Mouse (Mus musculus) hematopoietic stem cell, adult 5-6 weeks (primary cell): ENCODE results near the gene Tulp4. TPM values are rescaled to one million over a fixed set of nuclear protein-coding genes. Genes with fewer than 3 reads are reported as not detected.

ENCODE experiments used
- ATAC-seq, 2 experiments: fragments of 125-278 bp in 1 of 2; replicated peaks in 1 of 2; 2 replicates each; pipeline ENCODE4 v1.8.0; 2016 to 2017; ENCODE audit warnings: inconsistent platforms in 2 of 2, mild to moderate bottlenecking in 2 of 2, moderate number of reproducible peaks in 2 of 2, low read depth in 1 of 2, moderate TSS enrichment in 1 of 2; ENCODE audit not compliant: low FRiP score in 2 of 2, poor library complexity in 2 of 2, severe bottlenecking in 2 of 2, insufficient read depth in 1 of 2, low TSS enrichment in 1 of 2
- total RNA-seq: library from RNA; stranded (forward); fragments of 172-1452, 232-1000 nt; gene quantifications from 2 replicates; pipeline ENCODE4 v1.2.3, GENCODE M21; 2017

Gene Tulp4
- total RNA-seq, 1 experiment from 2014 or later: 16.3 TPM

DNA sequence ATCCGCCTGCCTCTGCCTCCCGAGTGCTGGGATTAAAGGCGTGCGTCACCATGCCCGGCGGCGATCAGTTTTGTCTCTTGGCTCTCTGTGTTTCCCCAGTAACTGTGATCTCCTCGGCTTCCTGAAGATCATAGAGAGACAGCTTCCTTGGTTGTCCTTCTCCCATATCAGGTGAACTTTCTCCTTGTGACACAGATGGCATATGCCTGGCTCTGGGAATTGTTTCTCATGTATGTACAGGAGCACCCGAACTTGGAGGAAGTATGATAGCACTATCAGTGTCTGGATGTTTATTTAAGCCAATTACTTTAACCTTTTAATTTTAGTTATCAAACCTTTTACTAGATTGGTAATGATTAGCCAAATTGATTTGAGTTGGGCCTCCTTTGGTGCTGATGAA is 8.8 kb downstream of the Tulp4 start:
- no peak for ATAC-seq

DNA sequence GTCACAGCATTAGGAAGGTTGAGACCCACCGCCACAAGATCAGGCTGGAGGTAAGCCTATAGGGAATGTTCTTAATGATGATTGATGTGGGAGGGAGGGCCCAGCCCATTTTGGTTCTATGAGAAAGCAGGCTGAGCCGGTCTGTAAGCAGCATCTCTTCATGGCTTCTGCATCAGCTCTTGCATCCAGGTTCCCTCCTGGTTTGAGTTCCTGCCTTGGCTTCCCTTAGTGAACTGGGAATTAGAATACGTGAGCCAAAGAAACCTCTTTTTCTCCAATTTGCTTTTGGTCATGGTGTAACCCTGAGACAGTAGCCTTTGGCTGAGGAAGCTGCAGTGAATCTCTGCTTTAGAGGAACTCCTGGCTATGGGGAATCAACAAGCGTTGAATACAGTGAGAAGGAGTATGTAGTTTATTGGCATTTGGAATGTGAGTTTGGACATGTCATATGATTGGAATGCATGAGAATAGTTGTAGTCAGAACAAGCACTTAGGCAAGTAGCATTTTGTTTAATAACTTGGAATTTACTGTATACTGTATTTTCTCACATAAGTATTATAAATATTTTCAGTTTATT is 11.0 kb downstream of the Tulp4 start:
- ATAC-seq: no peak

DNA sequence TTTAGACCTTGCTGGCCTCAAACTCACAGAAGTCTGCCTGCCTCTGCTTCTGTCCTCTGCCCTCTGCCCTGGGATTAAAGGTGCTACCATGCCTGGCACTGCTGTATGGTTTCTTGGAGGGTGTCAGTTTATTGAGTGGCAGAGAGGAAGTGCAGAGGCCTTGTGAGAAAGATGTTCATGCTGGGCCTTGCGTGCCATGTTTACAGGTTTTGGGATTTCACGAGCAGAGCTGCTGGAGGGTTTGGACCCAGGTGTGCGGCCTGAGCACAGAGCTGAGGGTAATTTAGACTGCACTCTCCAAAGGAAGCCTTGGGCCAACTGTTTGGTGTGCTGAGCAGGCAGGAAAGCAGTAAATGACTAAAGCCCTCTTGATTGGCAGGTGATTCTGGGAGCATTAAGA is 11.7 kb downstream of the Tulp4 start:
- no peak for ATAC-seq

DNA sequence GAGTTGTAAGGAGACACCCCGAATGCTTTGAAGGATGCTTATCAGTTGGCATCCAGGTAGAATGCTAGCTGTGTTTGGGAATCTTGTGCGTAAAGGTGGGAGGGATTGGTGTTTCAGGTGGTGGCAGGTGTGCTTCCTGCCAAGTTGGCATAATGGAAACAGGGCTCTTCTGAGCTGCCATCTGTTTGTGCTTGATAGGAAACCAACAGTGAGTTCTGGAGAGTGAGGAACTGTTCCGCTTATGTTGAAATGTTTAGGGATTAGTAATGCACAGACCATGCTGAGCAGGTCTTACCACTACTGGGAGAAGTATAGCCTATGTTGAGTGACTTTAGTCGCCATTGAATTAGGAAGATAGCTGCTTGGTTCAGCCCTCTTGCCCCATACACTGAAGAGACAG is 12.6 kb downstream of the Tulp4 start:
- no peak for ATAC-seq

DNA sequence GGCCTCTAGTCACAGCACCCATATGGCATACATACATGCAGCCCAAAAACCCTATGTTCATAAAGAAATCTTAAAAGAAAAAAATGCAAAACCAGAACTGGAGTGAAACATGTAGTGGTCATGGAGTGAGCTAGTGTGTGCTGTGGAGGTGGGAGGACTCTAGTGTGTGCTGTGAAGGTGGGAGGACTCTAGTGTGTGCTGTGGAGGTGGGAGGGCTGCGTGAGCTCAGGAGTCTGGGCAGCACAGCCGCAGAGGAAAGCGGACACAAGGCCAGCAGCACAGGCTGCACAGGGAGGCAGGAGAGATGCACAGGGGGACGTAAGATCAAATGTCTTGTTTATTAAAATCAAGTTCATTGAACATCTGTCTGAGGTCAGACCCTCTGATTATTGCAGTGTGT is 17.5 kb downstream of the Tulp4 start:
- no peak for ATAC-seq

DNA sequence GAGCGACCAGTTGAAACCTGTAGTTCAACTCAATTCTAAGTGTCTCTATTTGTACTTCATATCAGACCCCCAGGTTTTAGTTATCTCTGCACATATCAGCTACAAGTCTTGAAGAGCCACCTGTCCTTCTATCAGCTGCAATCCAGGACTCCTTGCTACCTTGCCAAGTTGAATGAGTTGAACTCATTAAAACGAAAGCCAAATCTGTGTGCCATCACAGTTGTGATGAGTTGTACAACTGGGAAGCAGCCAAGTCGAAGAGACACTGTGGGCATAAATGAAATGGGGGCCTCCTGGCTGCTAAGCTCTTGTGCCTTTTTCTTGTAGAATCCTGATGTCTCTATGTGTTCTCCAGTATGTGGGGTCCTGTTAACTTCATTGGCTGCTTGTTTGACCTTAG is 19.2 kb downstream of the Tulp4 start:
- ATAC-seq: no peak

DNA sequence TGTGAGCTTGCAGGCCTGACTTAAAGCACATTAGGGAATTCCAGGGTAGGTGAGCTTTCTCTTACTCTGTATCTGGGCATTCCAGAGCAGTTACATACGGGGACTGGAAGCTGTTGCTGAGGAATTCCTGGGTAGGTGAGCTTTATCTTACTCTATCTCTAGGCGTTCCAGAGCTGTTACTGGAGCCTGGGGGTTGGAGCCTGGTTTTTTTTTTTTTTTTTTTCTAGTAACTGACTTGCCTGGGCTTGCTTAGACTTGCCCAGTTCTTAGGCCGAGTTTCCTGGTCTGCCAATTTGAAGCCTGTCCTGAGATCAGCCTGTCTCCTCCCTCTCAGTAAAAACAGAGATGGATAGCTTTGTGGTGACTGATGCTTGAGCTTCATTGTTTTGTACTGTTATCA is 21.8 kb downstream of the Tulp4 start:
- ATAC-seq: no peak

DNA sequence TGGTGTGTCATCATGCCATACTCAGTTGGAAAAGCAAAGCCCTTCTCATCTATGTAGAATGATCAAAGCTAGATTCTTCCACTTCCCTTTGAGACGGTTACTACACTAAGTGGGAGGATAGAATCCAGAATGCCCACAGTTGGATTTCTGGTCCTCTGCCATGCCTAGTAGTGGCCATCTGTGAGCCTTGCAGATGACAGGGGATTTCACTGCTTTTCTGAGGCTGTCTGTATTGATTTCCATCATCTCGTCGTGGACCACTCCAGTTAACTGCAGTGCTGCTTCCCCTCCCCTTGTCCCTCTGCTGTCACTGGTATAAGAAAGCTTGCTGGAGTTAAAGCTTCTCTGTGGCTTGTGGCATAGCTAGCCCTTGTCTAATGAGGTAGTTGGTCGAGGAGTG is 23.1 kb downstream of the Tulp4 start:
- no peak for ATAC-seq

DNA sequence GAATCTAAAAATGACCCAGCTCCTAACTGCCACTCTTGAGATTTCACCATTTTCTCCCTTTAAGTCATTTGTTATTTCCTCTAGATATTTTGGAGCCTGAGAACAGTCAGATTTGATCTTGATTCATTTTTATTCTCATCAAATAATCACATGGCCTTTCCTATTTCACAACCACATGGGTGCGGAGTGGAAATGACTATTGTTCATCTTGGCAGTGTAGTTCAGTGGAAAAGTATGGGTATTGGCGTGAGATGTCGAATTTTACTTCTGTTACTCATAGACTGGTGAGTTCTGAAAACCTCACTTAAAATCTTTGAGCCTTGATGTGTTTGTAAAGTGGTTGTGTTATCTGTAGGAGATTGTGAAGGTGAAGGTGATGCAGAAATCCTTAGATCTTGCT is 24.8 kb downstream of the Tulp4 start:
- ATAC-seq: no peak

DNA sequence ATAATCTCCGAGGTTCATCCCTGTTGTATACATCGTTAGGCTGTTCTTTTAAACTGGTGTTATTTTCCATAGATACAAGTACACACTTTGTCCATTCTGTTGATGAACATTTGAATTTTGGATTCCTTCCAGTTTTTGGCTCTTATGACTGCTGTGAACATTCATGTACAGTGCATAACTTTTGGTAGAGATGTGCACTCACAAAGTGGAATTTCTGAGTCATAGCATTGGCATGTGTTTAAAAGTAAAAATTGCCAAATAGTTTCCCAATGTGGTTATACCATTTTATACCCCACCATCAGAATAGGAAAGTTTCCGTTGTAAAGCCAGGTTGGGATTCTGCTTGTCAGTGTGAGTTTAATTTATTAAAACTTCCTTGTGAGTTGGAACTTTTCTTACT is 34.6 kb downstream of the Tulp4 start:
- no peak for ATAC-seq

DNA sequence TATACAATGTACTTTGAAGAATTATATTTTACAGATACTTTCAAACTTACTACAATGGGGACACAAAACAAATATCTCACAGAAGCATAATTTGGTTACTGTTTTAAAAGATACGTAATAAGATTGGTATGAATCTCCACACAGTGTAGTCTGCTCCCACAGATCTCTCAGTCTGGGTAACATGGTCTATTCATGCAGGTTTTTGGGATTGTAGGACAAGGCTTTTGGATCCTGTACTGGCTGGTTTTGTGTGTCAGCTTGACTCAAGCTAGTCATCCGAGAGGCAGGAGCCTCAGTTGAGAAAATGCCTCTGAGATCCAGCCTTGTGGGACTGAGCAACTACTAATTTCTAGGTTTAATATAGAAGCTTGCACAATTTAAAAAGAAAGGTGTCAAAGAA is 35.1 kb downstream of the Tulp4 start:
- ATAC-seq: no peak

DNA sequence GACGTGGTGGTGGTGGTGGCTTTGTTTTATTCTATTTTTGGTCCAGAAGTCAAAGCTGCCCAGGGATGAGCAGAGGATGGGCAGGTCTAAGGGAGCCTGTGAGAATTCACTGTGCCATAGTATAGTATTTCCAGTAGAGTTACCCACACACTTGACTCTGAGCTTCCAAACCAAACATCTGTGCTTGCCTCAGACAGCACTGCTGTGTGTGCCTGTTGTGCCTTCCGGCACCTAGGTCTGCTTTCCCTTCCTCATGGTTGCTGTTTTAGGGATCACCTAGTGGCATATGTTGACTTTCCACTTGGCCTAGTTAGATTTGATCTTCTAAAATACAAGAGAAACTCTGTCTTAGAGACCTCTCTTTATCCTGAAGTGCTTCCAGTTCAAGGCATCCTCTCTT is 39.0 kb downstream of the Tulp4 start:
- no peak for ATAC-seq

DNA sequence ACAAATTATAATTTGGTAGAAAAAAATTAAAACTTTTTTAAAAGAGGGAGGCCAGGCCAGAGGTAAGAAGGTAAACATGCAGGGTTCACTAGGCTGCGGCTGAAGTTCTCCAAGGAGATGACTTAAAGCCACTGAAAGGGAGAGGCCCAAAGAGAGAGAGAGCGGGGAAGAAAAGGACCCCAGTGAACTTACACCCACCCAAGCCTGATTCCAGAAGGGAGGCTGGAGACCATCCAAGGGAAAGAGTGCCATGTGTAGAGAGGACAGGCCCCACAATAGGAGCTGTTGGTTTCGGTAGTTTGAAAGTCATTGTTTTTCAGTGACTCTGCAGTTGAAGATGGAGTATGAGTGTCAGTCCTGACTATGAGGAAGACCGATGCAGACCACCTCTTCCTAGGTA is 46.7 kb downstream of the Tulp4 start:
- no peak for ATAC-seq

DNA sequence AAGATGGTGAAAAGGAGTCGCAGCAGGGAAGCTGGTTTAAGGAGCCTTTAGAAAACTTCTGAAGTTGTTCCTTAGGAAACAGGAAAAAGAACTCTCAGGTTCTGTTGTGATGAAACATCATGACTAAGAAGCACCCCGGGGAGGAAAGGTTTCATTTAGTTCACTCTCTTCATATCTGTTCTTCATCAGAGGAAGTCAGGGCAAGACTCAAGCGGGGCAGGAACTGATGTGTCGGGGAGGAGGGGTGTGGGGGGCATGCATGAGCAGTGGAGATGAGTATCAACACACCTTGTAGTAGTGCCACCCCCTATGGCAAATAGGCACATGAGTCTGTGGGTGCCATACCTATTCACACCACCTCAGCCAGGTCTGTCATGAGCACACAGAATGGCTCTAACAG is 47.3 kb downstream of the Tulp4 start:
- ATAC-seq: no peak

DNA sequence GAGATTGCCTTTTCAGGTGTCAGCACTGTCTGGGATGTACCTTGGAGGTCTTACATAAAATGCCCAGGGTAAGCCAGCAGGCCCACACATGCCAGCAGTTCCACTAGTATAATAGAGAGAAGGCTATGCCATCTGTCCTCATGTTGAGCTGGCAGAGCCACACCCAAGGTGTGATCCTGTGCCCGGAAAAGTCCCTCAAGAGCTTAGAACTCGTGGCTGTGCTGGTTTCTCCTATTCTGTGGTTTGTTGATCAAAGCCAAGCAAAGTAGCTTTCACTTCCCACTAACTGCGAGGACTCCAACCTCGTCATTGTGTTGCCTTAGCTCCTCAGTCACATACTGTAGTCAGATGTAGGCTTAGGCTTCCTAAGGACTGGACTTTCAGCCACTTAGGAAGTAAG is 48.1 kb downstream of the Tulp4 start:
- ATAC-seq: no peak

DNA sequence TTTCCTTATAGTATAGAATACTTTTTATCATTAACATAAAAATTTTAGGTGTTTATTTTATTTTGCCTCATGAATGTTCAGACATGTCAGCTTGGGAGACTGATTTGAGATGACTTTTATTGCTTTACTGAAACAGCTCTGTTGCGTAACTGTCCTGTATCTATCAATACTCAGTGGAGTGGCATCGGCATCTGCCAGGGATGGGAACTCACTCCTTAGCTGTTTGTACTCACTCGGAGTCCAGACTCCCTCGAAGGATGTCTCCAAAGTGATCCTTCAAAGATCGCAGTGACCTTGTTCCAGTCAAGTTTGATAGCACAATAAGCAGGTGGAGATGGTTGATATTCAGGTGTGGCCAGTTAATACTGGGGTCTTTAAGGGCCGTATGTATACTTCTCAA is 54.3 kb downstream of the Tulp4 start:
- ATAC-seq: no peak

DNA sequence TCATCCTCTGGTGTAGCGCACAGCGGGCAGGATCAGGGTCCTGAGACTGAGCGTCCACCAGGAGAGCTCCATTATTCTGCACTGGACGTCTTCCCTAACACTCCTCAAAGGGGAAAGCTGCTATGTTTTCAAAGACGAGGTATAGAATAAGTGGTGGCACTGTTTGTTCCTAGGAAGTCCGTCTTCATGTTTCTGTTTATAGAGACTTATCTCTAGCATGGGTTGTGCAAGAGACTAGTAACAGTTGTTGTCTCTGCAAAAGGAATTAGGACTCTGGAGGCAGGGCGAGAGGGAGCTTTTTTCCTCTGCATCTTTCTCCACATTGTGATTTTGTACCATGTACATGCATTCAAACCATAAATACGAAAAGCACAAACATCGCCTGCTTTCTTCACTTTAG is 55.7 kb downstream of the Tulp4 start:
- ATAC-seq: no peak

DNA sequence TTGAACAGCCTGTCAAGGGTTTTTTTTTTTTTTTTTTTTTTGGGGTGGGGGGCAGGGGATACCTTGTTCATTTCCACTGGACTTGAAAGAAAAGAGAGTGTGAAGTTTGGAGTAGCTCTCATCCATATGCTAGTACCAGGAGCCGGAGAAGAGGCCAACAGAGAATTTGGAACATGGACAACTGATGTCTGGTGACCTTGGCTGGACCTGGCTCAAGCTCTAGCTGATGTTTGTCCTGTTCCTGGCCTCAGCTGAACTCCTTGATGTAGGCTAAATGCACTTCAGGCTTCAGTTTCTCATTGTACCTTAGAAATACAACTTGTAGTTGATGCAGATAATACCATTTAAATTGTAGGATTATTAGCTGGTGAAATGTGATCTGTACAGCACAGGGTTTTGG is 56.5 kb downstream of the Tulp4 start:
- ATAC-seq: no peak

DNA sequence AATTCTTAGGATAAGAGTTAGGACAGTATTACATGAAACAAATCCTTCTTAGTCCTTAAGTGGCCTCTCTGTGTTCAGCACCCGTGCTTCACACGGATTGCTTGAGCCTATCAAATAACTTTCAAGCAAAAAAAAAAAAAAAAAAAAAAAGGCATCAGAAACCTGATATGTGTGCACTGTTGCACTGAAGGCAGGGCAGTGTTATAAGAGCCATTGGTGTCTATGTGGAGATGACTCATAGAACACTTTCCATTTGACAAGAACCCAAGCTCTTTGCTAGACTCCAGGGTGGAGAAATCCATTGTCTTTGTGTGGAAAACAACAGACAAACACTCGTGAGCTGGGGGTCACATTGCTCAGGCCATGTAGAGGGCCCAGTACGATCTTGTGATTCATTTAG is 58.7 kb downstream of the Tulp4 start:
- no peak for ATAC-seq

DNA sequence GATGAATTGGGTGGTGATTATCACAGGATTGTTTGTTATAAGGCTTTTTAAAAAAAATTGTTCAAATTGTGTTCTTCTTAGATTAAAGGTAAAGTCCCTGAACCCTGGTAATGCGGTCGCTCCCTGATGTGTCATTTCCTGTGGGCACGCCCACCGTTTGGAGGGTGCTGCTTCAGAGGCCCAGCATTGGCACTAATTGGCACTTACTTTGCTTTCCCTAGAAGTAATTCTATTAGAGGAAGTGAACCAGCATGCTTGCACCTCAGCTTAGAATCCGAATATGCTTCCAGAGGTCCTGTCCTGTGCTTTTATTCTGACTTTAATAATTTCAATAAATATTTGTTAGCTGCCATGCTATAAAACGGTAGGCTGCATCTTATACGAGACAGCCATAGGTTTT is 66.2 kb downstream of the Tulp4 start:
- ATAC-seq: peak; percentile 61 to 67
